Mouse (Mus musculus) CH12.LX (cell line): ENCODE measurements around the gene Papola.

ENCODE experiments used
- CTCF ChIP-seq, 2 experiments: IDR thresholded peaks in 1 of 2; conservative IDR thresholded peaks in 1 of 2; 2 replicates each; pipeline ENCODE4 v1.5.1; 2011 to 2012; ENCODE audit warnings: low read depth in 2 of 2, low read length in 2 of 2, improper control_type of control experiment in 1 of 2, inconsistent platforms in 1 of 2, mild to moderate bottlenecking in 1 of 2, moderate library complexity in 1 of 2
- MEF2A ChIP-seq: IDR thresholded peaks from 2 replicates; pipeline ENCODE4 v1.6.1; 2014; ENCODE audit warnings: low read depth, mild to moderate bottlenecking, inconsistent platforms, low read length, improper control_type of control experiment, borderline replicate concordance
- NELFE ChIP-seq: IDR thresholded peaks from 2 replicates; pipeline ENCODE4 v1.6.1; 2011; ENCODE audit warnings: low read depth, low read length, improper control_type of control experiment
- NRF1 ChIP-seq: IDR thresholded peaks from 2 replicates; pipeline ENCODE4 v1.6.1; 2014; ENCODE audit warnings: low read depth, mild to moderate bottlenecking, inconsistent platforms, low read length, improper control_type of control experiment, moderate library complexity
- POLR2A ChIP-seq: IDR thresholded peaks from 2 replicates; pipeline ENCODE4 v1.6.1; 2011; ENCODE audit warnings: low read depth, mild to moderate bottlenecking, improper control_type of control experiment, low read length
- TCF12 ChIP-seq: IDR thresholded peaks from 2 replicates; pipeline ENCODE4 v1.6.1; 2014; ENCODE audit warnings: low read depth, mild to moderate bottlenecking, inconsistent platforms, low read length, improper control_type of control experiment
- ZNF384 ChIP-seq: IDR thresholded peaks from 2 replicates; pipeline ENCODE4 v1.6.1; 2012; ENCODE audit warnings: low read depth, low read length, improper control_type of control experiment, inconsistent platforms

DNA sequence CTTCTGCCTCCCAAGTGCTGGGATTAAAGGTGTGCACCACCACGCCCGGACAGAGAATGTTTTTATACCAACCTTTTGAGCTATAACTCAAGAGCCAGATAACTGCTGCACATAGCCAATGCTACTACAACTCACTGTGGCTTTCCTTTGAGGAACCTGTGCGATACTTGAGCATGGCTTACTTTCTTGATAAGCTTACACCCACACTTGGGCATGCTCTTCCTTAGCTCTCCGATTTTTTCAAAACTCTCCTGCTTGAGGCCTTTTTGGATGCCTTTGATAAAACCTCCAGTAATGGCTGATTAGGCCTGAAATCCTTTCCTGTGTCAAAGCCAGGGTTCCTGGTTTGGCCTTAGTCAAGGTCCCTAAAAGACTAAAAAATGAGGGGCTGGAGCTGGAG, 6.8 kb upstream of the Papola start:
- no peak for TF ChIP-seq MEF2A
- TF ChIP-seq ZNF384: no peak
- no peak for TF ChIP-seq POLR2A
- TF ChIP-seq CTCF (conservative IDR thresholded peaks at IDR 0.05 in 1 of 2, IDR thresholded peaks at IDR 0.05 in 1 of 2; ENCODE audit: low read depth in 2 of 2, low read length in 2 of 2): no peak
- TF ChIP-seq TCF12: no peak
- TF ChIP-seq NRF1: no peak
- TF ChIP-seq NELFE: no peak
